Mouse (Mus musculus) bone marrow, adult 2 months (tissue): Measurements from ENCODE around the gene Ociad1. TPM values are rescaled to one million over a fixed set of nuclear protein-coding genes. Genes with fewer than 3 reads are reported as not detected.

Experiments used
- H3K27ac ChIP-seq: fragments of 200-500 bp; 2 replicates; pipeline ENCODE4 v1.5.1; 2012; ENCODE audit warnings: low read depth, mild to moderate bottlenecking, control low read depth, inconsistent platforms, low read length; ENCODE audit not compliant: control insufficient read depth, poor library complexity, insufficient read depth
- H3K4me1 ChIP-seq: fragments of 200-500 bp; 2 replicates; pipeline ENCODE4 v1.6.1; 2011; ENCODE audit warnings: low read length; ENCODE audit not compliant: control insufficient read depth, insufficient read depth
- H3K4me3 ChIP-seq: fragments of 200-500 bp; replicated peaks from 2 replicates; pipeline ENCODE3; 2011; ENCODE audit warnings: mild to moderate bottlenecking, low read depth, low read length, control low read depth; ENCODE audit not compliant: control insufficient read depth
- CTCF ChIP-seq: fragments of 200-500 bp; IDR thresholded peaks from 2 replicates; pipeline ENCODE4 v1.5.1; 2011; ENCODE audit warnings: low read length, control low read depth; ENCODE audit not compliant: control insufficient read depth, insufficient read depth
- POLR2A ChIP-seq: fragments of 200-500 bp; IDR thresholded peaks from 2 replicates; pipeline ENCODE4 v1.6.1; 2011; ENCODE audit warnings: low read depth, mild to moderate bottlenecking, control low read depth, low read length, borderline replicate concordance; ENCODE audit not compliant: control insufficient read depth
- WGBS: fragments of 180-500 bp; shearing (Covaris S2); methylation state at CpG from one replicate; pipeline ENCODE4 v1.1.7; 2018; 5-methylcytosine and 5-hydroxymethylcytosine counted together
- polyA plus RNA-seq: library from polyadenylated mRNA; stranded (reverse); fragments of >200 nt; gene quantifications from 2 replicates; pipeline ENCODE4 v1.2.4, GENCODE M21; 2011; ENCODE audit warnings: low replicate concordance; ENCODE audit not compliant: missing spikeins, insufficient read depth, insufficient read length

Gene Ociad1
- polyA plus RNA-seq, 1 experiment, result 217 TPM

DNA sequence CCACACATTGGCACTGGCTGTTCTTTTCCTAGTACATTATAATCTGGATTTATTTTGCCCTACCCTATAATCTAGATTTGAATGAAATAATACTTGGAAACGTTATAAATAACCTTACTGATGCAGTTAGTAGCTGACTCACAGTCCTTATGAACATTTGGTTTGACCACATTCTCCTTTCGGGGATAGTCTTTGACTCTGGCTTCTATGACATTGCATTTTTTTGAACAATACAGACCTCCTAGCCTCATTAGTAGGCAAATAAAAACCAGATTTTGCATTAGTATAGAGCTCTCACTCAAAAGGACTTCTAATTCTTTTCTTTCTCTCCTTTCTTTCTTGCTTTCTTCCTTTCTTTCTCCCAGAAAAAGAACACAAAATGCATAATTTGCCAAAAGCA lies 2.7 kb upstream of the Ociad1 start:
- 30% methylated on average over 2 of the region's 2 CpGs for WGBS
- TF ChIP-seq POLR2A (no peak), CTCF (no peak)
- Histone ChIP-seq H3K4me1 (no peaks in the 10 kb centered on the region; the same call in 1 of the 2 replicates), H3K27ac (no peak overlapping the region), H3K4me3 (no peak overlapping the region)

DNA sequence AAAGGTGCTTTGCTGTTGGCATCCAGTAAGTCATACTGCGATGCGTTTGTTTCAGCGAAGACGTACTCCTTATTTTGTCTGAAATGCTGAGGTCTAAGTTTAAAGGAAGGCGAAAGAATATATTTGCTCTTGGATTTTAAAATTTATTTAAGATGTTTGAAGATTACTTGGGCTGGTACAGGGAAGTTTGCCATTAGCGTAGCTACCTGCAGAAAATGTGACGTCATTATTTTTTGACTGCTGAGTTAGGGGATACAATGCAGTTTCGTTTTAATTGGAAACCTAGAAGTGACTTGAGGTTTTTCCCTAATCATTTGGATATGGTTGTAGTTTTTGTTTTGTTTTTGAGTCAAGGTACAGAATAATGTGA lies 859 bp downstream of the Ociad1 start:
- Histone ChIP-seq H3K4me3 (peak overlapping the region; percentile 90), H3K4me1 (no peaks in the 10 kb centered on the region; the same call in 1 of the 2 replicates), H3K27ac (no peak overlapping the region)
- WGBS, result 4% methylated on average over 8 of the region's 8 CpGs
- TF ChIP-seq POLR2A (no peak), CTCF (no peak)

DNA sequence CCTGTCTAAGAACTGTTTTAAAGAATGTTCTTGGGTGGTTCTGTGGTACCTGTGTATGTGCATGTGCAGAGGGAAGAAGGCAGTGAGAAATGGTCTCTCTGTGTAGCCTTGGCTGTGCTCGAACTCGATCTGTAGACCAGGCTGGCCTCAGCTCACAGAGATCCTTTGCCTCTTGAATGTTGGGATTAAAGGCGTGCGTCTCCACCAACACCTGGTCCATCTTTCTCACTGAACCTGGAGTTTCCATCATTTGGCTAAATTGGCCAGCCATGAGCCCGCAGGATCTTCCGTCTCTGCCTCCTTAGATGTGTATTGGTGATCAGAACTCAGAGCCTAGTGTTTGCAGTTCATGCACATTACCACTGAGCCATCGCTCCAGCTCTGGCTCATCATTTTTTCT lies 2.4 kb downstream of the Ociad1 start:
- no peak overlapping the region for H3K27ac ChIP-seq
- H3K4me3 ChIP-seq, result no peak overlapping the region
- TF ChIP-seq POLR2A (no peak), CTCF (no peak)
- WGBS, result 94% methylated on average over 7 of the region's 7 CpGs
- H3K4me1 ChIP-seq, result no peaks in the 10 kb centered on the region; the same call in 1 of the 2 replicates

DNA sequence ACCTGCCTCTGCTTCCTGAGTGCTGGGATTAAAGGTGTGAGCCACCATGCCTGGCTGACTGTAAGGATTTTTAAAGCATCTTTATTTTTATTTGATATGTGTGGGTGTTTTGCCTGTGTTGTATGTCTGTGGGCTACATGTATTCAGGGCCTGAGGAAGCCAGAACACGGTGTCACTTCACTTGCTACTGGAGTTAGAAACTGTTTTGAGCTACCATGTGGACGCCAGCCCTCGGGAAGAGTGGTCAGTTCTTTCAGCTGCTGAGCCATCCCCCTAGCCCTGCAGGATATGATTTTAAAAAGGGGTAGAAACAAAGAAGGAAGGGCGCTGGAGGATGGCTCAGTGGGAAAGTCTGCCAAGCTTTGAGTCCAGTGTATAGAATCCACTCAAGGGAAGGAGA lies 3.3 kb downstream of the Ociad1 start:
- Histone ChIP-seq H3K27ac (no peak overlapping the region), H3K4me1 (no peaks in the 10 kb centered on the region; the same call in 1 of the 2 replicates), H3K4me3 (no peak overlapping the region)
- TF ChIP-seq POLR2A (no peak), CTCF (no peak)
- 84% methylated on average over 4 of the region's 4 CpGs for WGBS

DNA sequence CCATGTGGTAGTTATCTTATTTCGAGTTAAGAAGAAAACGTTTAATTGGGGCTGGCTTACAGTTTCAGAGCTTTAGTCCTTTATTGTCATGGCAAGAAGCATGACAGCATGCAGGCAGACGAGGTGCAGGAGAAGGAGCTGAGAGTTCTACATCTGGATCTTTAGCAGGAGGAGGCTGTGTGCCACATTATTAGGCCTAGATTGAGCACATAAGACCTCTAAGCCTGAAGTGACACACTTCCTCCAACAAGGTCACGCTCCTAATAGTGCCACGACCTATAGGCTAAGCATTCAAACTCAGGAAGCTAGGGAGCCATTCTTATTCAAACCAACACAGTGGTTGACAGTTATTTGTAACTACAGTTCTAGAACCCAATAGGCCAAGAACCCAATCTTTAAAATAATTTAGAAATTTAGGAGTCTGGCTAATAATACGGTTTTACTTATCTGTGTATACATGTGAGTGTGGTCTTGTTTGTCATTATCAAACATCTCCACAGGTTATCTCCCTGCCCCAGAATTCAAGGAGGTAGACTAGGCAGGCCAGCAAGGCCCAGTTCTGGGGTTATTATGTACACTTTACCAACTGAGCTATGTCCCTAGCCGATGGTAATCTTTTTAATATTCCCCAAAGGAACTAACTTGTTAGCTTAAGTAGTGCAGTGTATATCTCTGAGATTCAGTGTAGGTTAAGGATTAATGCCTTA lies 9.2 kb downstream of the Ociad1 start:
- TF ChIP-seq CTCF, result no peak
- TF ChIP-seq POLR2A, result no peak
- Histone ChIP-seq H3K27ac (no peak overlapping the region), H3K4me1 (peaks cover 1% of the 10 kb centered on the region; the same call in 1 of the 2 replicates), H3K4me3 (no peak overlapping the region)
- 76% methylated on average over 7 of the region's 7 CpGs for WGBS

DNA sequence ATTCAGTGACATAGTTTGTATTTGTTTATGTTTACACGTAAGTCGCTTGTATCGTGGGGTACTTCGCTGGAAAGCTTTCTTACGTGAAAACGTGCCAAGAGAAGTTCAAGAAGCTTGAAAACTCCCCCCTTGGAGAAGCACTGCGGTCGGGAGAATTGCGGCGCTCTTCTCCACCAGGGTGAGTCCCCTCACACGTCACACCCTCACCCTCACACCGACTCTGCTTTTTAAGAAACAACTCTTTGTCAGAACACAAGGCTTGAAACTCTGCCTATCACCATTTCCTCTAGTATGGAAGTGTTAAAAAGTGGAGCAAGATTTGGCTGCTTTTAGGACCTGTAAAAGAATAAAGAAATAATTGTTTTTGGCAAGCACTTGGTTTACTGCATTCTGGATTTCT lies 11.9 kb downstream of the Ociad1 start:
- H3K4me3 ChIP-seq, result no peak overlapping the region
- WGBS, result 91% methylated on average over 12 of the region's 12 CpGs
- no peak for TF ChIP-seq CTCF
- peaks cover 1% of the 10 kb centered on the region; the same call in 1 of the 2 replicates for H3K4me1 ChIP-seq
- no peak overlapping the region for H3K27ac ChIP-seq

DNA sequence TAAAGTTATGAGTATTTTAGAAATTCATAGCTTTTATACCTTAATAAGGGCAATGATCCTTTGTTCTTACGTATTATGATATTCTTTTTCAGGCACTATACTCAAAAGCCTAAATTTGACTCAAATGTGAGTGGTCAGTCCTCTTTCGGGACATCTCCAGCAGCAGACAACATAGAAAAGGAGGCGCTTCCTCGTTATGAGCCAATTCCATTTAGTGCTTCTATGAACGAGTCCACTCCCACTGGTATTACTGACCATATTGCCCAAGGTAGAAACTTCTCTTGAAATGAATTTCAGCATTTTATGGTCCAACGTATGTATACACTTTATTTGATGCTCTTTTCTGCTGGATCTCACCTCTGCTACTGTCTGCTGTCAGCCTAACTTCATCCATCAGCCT lies 13.9 kb downstream of the Ociad1 start:
- no peak overlapping the region for H3K27ac ChIP-seq
- TF ChIP-seq CTCF, result no peak
- TF ChIP-seq POLR2A, result no peak
- 89% methylated on average over 6 of the region's 6 CpGs for WGBS
- peaks cover 1% of the 10 kb centered on the region; the same call in 1 of the 2 replicates for H3K4me1 ChIP-seq
- H3K4me3 ChIP-seq, result no peak overlapping the region

DNA sequence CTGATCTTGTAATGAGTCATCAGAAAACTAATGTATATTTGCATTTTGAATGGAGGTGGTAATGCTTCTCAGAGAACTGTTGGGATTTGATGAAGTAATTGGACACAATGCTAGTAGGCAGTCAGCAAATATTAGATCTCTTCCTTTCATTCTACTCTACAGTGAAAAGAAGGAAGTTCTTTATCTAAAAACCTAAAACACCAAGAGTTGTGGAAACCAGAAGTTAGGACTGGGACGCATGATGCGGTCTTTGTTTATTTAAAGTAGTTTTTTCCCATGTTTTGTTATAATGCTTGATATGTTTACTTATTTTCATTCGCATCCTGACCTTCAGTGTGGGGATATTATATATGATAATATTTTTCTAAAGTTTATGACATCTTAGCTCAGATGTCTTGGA lies 14.7 kb downstream of the Ociad1 start:
- H3K4me3 ChIP-seq, result no peak overlapping the region
- H3K4me1 ChIP-seq, result no peaks in the 10 kb centered on the region
- 84% methylated on average over 3 of the region's 3 CpGs for WGBS
- TF ChIP-seq CTCF, result no peak
- TF ChIP-seq POLR2A, result no peak
- H3K27ac ChIP-seq, result no peak overlapping the region

DNA sequence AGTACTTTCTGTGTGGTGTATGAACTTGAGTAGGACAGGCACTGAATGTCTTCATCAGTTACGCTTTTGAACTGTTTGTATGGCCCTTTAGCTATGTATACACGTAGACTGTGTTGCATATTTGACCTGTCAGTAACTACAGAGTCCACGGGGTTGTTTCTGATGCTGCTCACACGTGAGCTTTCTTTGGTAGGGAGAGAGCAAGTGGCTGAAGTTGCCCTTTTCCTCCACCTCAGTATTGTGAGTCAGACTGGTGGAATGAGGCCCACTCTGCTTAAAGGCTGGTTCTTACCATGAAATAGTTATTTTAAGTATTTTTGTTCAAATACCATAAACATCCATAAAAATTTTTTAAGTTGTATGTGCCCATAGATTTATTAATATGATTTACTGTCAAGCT lies 16.9 kb downstream of the Ociad1 start:
- Histone ChIP-seq H3K4me3 (no peak overlapping the region), H3K4me1 (no peaks in the 10 kb centered on the region), H3K27ac (no peak overlapping the region)
- 96% methylated on average over 4 of the region's 4 CpGs for WGBS
- TF ChIP-seq CTCF, result no peak
- no peak for TF ChIP-seq POLR2A
